Mouse (Mus musculus) embryonic fibroblast, embryonic 13.5 days (primary cell): Measurements from ENCODE around the gene E130308A19Rik. TPM values are rescaled to one million over a fixed set of nuclear protein-coding genes. Genes with fewer than 3 reads are reported as not detected.

Experiments used
- H3K27ac ChIP-seq: 2 replicates; pipeline ENCODE4 v1.5.1; 2012; ENCODE audit warnings: low read length, control low read depth, inconsistent platforms; ENCODE audit not compliant: insufficient read depth
- H3K4me1 ChIP-seq: 2 replicates; pipeline ENCODE4 v1.6.1; 2011; ENCODE audit warnings: low read length; ENCODE audit not compliant: control insufficient read depth, insufficient read depth
- H3K4me3 ChIP-seq: 2 replicates; pipeline ENCODE4 v1.5.1; 2011; ENCODE audit warnings: mild to moderate bottlenecking, control low read depth, low read length; ENCODE audit not compliant: insufficient read depth
- CTCF ChIP-seq: IDR thresholded peaks from 2 replicates; pipeline ENCODE4 v1.5.1; 2011; ENCODE audit warnings: mild to moderate bottlenecking, control low read depth, low read length, moderate library complexity, borderline replicate concordance; ENCODE audit not compliant: insufficient read depth
- POLR2A ChIP-seq: IDR thresholded peaks from 2 replicates; pipeline ENCODE4 v1.6.1; 2011; ENCODE audit warnings: low read depth, mild to moderate bottlenecking, control low read depth, low read length, moderate library complexity
- polyA plus RNA-seq: library from polyadenylated mRNA; stranded (reverse); fragments of >200 nt; gene quantifications from 2 replicates; pipeline ENCODE4 v1.2.4, GENCODE M21; 2011; ENCODE audit warnings: low read depth; ENCODE audit not compliant: missing spikeins, insufficient read length

Gene E130308A19Rik
- polyA plus RNA-seq, 1 experiment, result 12.5 TPM

- TF ChIP-seq POLR2A (no peak), CTCF (no peak)
- H3K4me1 ChIP-seq, result no peaks in the 10 kb centered on the region
- H3K27ac ChIP-seq, result no peak overlapping the region
- no peak overlapping the region for H3K4me3 ChIP-seq
These were observed 91.3 kb downstream of the E130308A19Rik start for GRCm38 (mm10) chr4:59717349-59717748.

DNA sequence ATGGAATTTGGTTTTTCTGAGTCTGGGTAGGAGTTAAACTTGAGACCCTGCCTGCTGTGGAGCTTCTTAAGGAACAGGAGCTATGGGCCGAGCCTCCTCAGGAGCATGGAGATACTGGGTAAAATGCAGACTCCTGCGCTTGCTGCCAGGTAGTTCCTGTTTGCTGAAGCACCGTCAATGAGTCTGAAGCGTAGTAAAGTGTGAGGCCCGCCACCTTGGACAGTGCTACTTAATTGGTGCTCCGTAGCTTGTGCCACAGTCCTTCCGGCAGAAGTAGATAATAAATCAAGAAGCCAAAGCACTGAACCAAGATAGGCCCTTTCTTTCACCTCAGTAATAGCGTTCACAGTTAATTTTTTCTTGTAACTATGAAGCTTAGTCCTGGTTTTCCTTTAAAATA is 92.5 kb downstream of the E130308A19Rik start:
- TF ChIP-seq CTCF (no peak), POLR2A (no peak)
- no peaks in the 10 kb centered on the region for H3K4me1 ChIP-seq
- H3K27ac ChIP-seq, result no peak overlapping the region
- no peak overlapping the region for H3K4me3 ChIP-seq

DNA sequence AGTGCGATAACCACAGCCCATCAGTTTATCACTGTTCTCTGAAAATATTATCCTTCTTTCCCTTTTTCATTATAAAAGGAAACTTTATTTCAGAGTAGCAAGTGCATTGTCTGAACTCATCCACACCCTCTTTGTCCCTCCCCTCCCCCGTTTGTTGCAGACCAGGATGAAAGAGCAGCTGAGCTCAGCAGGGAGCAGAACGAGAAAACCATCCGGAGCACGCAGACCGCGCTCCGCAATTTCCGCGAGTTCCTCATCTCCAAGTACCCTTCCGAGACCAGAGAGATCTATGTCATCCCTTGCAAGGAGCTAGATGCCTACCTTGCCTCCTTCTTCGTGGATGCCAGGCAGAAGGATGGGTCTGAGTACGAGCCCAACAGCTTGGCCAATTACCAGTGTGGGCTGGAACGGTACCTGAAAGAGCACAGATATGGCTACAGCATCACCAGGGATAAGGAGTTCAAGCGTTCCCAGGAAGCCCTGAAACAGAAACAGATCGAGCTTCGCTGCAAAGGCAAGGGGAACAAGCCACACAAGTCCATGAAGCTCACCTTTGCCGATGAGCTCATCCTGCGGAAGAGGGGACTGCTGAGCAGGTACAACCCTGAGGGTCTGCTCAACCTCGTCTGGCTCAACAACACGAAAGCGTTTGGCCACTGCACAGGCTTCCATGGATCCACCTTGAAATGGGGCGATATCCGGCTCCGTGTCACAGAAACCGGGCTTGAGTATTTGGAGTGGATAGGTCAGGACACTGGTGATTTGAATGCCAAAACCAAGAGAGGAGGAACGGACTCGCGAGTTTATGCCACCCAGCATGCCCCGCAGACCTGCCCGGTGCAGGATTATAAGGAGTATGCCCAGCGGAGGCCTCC is 93.7 kb downstream of the E130308A19Rik start:
- Histone ChIP-seq H3K4me1 (no peaks in the 10 kb centered on the region), H3K4me3 (no peak overlapping the region), H3K27ac (no peak overlapping the region)
- no peak for TF ChIP-seq POLR2A
- no peak for TF ChIP-seq CTCF

- TF ChIP-seq POLR2A (no peak), CTCF (no peak)
- H3K4me1 ChIP-seq, result no peaks in the 10 kb centered on the region
- no peak overlapping the region for H3K4me3 ChIP-seq
- H3K27ac ChIP-seq, result no peak overlapping the region
These were observed 95.8 kb downstream of the E130308A19Rik start for GRCm38 (mm10) chr4:59721811-59722210.

DNA sequence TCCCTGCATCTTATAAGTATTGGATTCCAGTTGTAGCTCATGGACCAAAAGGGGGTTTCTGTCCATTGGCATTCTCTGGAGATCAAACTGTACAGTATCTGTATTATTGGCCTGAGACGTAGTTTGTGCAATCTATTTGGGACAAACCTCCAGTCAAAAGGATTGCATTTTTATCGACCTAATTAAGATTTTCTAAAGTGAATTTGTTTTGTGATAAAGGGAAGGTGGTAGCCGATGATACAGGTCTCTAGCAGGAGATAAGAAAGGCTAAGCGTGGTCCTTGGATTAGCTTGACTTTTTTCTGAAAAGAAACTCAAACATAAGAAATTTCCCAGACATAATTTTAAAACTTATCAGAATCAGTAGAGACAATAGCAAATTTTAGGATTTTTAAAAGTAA is 99.6 kb downstream of the E130308A19Rik start:
- TF ChIP-seq POLR2A (no peak), CTCF (no peak)
- no peak overlapping the region for H3K4me3 ChIP-seq
- H3K27ac ChIP-seq, result no peak overlapping the region
- H3K4me1 ChIP-seq, result no peaks in the 10 kb centered on the region

DNA sequence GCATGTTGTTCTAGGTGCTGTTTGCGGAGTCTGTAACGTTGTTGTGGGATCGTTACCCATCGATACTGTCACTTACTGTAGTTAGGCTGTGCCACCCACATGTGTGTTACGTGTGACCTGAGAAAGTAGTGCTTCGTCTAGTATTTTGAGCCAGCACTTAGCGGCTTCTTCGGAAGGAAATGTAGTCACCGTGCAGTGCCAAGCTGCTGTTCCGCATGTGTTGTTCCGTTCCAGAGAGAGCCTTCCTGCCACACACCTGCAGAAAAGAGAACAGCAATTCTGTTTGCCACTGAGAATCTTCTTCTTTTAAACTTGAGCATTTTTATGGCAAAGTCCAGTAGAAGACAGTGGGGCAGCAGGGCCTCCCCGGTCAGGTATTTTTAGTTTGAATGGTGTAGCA is 100.5 kb downstream of the E130308A19Rik start:
- Histone ChIP-seq H3K27ac (no peak overlapping the region), H3K4me1 (no peaks in the 10 kb centered on the region), H3K4me3 (no peak overlapping the region)
- TF ChIP-seq CTCF (no peak), POLR2A (no peak)

GRCm38 (mm10) chr4:59727187-59727877 is 101.3 kb downstream of the E130308A19Rik start:
- TF ChIP-seq CTCF (no peak), POLR2A (no peak)
- Histone ChIP-seq H3K4me3 (no peak overlapping the region), H3K27ac (no peak overlapping the region), H3K4me1 (no peaks in the 10 kb centered on the region)

DNA sequence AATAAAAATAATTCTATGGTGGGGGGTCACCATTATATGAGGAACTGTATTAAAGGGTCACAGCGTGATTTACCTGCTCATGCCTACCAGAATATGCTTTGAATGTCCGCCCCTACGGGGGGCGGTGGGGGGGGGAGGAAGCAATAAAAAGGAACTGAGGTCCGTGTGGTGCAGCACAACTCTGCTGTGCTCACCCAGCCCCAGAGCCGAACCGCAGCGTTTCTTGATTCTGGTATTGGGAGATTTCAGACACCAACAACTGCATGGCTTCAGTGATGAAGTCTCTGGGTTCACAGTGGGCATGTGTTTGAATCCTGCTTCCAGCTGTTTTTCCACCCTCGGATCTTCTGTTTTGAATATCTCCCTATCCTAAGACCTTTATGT is 101.9 kb downstream of the E130308A19Rik start:
- Histone ChIP-seq H3K4me1 (no peaks in the 10 kb centered on the region), H3K27ac (no peak overlapping the region), H3K4me3 (no peak overlapping the region)
- TF ChIP-seq CTCF (no peak), POLR2A (no peak)

DNA sequence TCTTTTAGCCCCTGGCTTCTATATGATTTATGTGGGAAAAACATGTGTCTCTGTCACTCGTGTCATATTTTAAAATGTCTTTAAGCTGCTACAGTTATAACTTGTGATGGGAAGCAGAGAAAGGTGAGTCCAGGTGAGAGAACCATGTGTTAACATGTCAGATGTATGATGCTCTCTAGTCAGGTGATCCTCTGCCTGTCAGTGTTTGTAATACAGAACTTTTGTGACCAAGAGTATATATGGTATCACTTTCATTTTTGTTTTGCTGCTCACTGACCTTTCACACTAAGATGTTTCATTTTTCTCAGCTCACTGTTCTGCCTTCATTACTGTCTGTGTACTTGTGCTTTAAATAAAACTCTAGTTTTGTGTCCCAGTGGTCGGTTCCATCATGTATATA is 102.8 kb downstream of the E130308A19Rik start:
- Histone ChIP-seq H3K27ac (no peak overlapping the region), H3K4me1 (no peaks in the 10 kb centered on the region), H3K4me3 (no peak overlapping the region)
- no peak for TF ChIP-seq POLR2A
- TF ChIP-seq CTCF, result no peak

DNA sequence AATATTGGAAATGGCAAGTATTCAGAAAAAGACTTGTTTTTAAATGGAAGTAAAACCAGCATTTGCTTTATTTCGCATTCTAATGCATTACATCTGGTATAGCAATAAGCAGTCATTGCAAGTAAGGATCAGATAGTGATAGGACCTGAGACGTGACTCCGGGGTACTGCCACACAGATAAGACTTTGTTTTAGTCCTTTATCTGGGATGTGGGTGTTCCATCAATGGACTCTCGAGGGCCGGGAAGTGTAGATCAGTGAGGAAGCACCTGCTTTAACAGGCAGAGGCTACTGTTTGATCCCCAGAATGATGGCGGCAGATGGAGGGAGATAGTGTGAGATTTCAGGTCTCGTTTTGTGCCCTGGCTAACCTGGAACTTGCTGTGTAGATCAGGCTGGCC is 105.5 kb downstream of the E130308A19Rik start:
- no peaks in the 10 kb centered on the region for H3K4me1 ChIP-seq
- TF ChIP-seq POLR2A, result no peak
- no peak overlapping the region for H3K27ac ChIP-seq
- no peak overlapping the region for H3K4me3 ChIP-seq
